Mouse (Mus musculus) adrenal gland, postnatal 36 days (tissue): ENCODE measurements around the gene Bbc3. TPM values are rescaled to one million over a fixed set of nuclear protein-coding genes. Genes with fewer than 3 reads are reported as not detected.

Experiments
- DNase-seq, 2 experiments: peaks; one replicate each; pipeline ENCODE4 v3.0.0; 2021; ENCODE audit warnings: mixed read lengths in 1 of 2
- total RNA-seq, 2 experiments: library from RNA; stranded (reverse); gene quantifications; 2 replicates each; pipeline ENCODE4 v1.2.3; 2021

Gene Bbc3
- total RNA-seq, 2 experiments from 2014 or later: 3.6 to 4.7 TPM

GRCm38 (mm10) chr7:16315222-16315759 lies 7.1 kb downstream of the Bbc3 start:
- DNase-seq: no peak

- no peak for DNase-seq
Observed at GRCm38 (mm10) chr7:16317094-16317493, 8.9 kb downstream of the Bbc3 start.

GRCm38 (mm10) chr7:16319216-16319615 lies 11.0 kb downstream of the Bbc3 start:
- no peak for DNase-seq

- DNase-seq: no peak
Observed at GRCm38 (mm10) chr7:16320479-16320878, 12.3 kb downstream of the Bbc3 start.

GRCm38 (mm10) chr7:16324661-16325060 lies 16.5 kb downstream of the Bbc3 start:
- no peak for DNase-seq

- DNase-seq: peak; percentile 80 to 84
Observed at GRCm38 (mm10) chr7:16325920-16326606, 17.9 kb downstream of the Bbc3 start.

GRCm38 (mm10) chr7:16326607-16326971 lies 18.4 kb downstream of the Bbc3 start:
- DNase-seq: no peak

GRCm38 (mm10) chr7:16329146-16329545 lies 21.0 kb downstream of the Bbc3 start:
- DNase-seq: no peak

- DNase-seq: no peak
Observed at GRCm38 (mm10) chr7:16337733-16338132, 29.5 kb downstream of the Bbc3 start.

- DNase-seq: no peak
Observed at GRCm38 (mm10) chr7:16344598-16344997, 36.4 kb downstream of the Bbc3 start.

GRCm38 (mm10) chr7:16345297-16345696 lies 37.1 kb downstream of the Bbc3 start:
- DNase-seq: no peak

- DNase-seq: no peak
Observed at GRCm38 (mm10) chr7:16349999-16350398, 41.8 kb downstream of the Bbc3 start.

- no peak for DNase-seq
Observed at GRCm38 (mm10) chr7:16355854-16356594, 47.8 kb downstream of the Bbc3 start.

- no peak for DNase-seq
Observed at GRCm38 (mm10) chr7:16357602-16358001, 49.4 kb downstream of the Bbc3 start.

- no peak for DNase-seq
Observed at GRCm38 (mm10) chr7:16364319-16364718, 56.1 kb downstream of the Bbc3 start.

GRCm38 (mm10) chr7:16364901-16365500 lies 56.8 kb downstream of the Bbc3 start:
- DNase-seq: peak; percentile 43

- DNase-seq: peak; percentile 63 to 66
Observed at GRCm38 (mm10) chr7:16366133-16366646, 58.0 kb downstream of the Bbc3 start.

GRCm38 (mm10) chr7:16366669-16367068 lies 58.5 kb downstream of the Bbc3 start:
- DNase-seq: peak in 1 of 2 experiments; percentile 10
